Mouse (Mus musculus) midbrain, embryonic 13.5 days (tissue): ENCODE data around the gene Wbp1. TPM values are rescaled to one million over a fixed set of nuclear protein-coding genes. Genes with fewer than 3 reads are reported as not detected.
A peak's percentile ranks its signal among the peaks of the same experiment; 100 is the strongest.

ENCODE experiments used
- ATAC-seq: fragments of 200-750 bp; cut with Nextera tagmentation; 2 replicates; pipeline ENCODE4 v1.8.0; 2017; ENCODE audit warnings: mild to moderate bottlenecking, moderate TSS enrichment, moderate library complexity
- H3K27ac ChIP-seq: fragments of 300-500 bp; sonication (generic); 2 replicates; pipeline ENCODE4 v1.5.1; 2015; ENCODE audit warnings: inconsistent platforms, mild to moderate bottlenecking, moderate library complexity
- H3K27me3 ChIP-seq: fragments of 300-500 bp; sonication (generic); 2 replicates; pipeline ENCODE4 v1.6.1; 2015; ENCODE audit warnings: mild to moderate bottlenecking, inconsistent platforms
- H3K36me3 ChIP-seq: fragments of 300-500 bp; sonication (generic); 2 replicates; pipeline ENCODE4 v1.6.1; 2015; ENCODE audit warnings: mild to moderate bottlenecking, inconsistent platforms
- H3K4me1 ChIP-seq: fragments of 300-500 bp; sonication (generic); replicated peaks from 2 replicates; pipeline ENCODE4 v1.6.1; 2015; ENCODE audit warnings: inconsistent platforms
- H3K4me2 ChIP-seq: fragments of 300-500 bp; sonication (generic); replicated peaks from 2 replicates; pipeline ENCODE4 v1.6.1; 2015; ENCODE audit warnings: moderate library complexity, mild to moderate bottlenecking, inconsistent platforms
- H3K4me3 ChIP-seq: fragments of 300-500 bp; sonication (generic); replicated peaks from 2 replicates; pipeline ENCODE4 v1.5.1; 2015; ENCODE audit warnings: mild to moderate bottlenecking, inconsistent platforms
- H3K9ac ChIP-seq: fragments of 300-500 bp; sonication (generic); replicated peaks from 2 replicates; pipeline ENCODE4 v1.6.1; 2015; ENCODE audit warnings: mild to moderate bottlenecking, inconsistent platforms
- H3K9me3 ChIP-seq: fragments of 300-500 bp; sonication (generic); 2 replicates; pipeline ENCODE4 v1.6.1; 2016; ENCODE audit warnings: mild to moderate bottlenecking, inconsistent platforms
- WGBS: fragments of 180-500 bp; shearing (Covaris S2); methylation state at CpG from one replicate; pipeline ENCODE4 v1.1.7; 2015; 5-methylcytosine and 5-hydroxymethylcytosine counted together
- polyA plus RNA-seq: library from polyadenylated mRNA; unstranded; fragments of >200 nt; fragmentation: Nextera tagmentation; extraction: Ambion mirVana; gene quantifications from 2 replicates; pipeline ENCODE4 v1.2.1, GENCODE M21; 2015

Wbp1 gene
- polyA plus RNA-seq, 1 experiment from 2014 or later = 253 TPM

DNA sequence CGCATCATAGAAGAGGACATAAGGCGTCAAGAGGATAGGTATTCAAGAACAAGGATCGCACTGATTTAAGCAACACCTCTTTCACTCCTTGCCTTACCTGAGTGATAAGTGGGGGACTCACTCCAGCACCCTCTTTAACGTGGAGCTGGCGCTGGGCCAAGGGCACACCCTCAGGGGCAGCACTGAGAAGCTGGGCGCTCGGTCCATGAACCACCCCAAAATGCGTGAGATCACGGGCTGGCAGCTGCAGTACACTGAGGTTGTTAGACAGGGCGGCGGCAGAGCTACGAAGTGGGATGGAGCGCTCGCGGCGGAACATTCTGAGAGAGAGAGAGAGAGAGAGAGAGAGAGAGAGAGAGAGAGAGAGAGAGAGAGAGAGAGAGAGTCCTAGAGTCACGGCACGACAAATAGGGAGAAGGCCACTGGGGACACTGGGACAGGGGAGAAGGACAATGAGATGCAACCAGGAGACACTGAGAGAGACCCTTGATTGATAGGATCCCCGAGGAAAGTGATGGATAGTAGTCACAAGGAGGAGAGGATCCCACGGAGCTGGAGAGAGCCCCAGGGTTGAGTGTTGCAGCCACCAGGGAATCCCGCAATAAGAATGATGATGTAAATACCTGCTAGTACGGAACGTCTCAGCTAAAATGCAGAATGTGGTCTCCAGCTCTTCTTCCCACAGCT, 34.3 kb upstream of the Wbp1 start:
- Histone ChIP-seq H3K4me2 (peak overlapping the region; percentile 85), H3K27ac (peak overlapping the region; percentile 47; the same call in 1 of the 2 replicates), H3K4me3 (peak overlapping the region; percentile 62), H3K27me3 (peaks cover 9% of the 10 kb centered on the region), H3K9me3 (no peaks in the 10 kb centered on the region), H3K9ac (peak overlapping the region; percentile 68), H3K36me3 (peaks cover 14% of the 10 kb centered on the region), H3K4me1 (peaks cover 32% of the 10 kb centered on the region)
- 9% methylated on average over 23 of the region's 23 CpGs for WGBS
- ATAC-seq = peak; percentile 59

DNA sequence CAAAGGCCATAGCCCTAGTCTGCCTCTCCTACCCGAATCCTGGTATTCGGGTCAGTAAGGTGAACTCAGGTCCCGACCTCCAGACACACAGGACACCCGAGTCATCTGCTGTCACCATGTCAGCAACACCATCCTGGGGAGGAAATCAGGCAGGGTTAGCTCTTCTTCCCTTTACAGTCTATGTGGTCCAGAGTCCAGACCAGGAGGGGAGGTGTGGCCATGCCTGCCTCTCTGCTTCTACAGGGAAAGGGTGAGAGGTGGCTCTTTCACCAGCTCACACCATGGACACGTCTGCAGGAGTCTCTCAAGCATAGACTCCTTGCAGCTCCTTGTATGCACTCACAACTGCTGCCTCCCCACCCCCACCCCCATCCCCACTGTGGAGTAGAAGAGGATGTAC, 32.1 kb upstream of the Wbp1 start:
- Histone ChIP-seq H3K4me2 (no peak overlapping the region), H3K9ac (no peak overlapping the region), H3K4me3 (no peak overlapping the region), H3K27ac (no peak overlapping the region), H3K27me3 (no peaks in the 10 kb centered on the region), H3K36me3 (peaks cover 23% of the 10 kb centered on the region), H3K4me1 (peaks cover 32% of the 10 kb centered on the region), H3K9me3 (no peaks in the 10 kb centered on the region)
- no peak for ATAC-seq
- WGBS = 84% methylated on average over 5 of the region's 5 CpGs

DNA sequence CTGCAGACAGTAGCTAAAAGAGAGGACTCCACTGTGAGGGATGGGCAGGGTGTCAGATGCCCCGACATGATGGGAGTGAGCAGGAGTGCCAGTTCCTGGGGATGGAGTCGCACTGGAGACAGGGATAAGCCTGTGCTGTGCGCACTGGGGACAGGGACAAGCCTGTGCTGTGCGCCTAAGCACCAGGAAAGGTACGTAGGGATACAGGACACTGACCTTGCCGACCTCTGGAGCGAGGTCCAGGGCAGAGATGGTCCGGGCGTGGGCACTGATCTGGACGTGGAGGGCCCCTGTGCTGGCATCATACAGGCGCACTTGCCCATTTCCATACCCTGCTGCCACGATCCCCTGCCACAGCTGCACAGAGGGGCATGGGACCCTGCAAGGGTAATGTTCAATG, 31.7 kb upstream of the Wbp1 start:
- 90% methylated on average over 12 of the region's 12 CpGs for WGBS
- ATAC-seq = no peak
- H3K27ac ChIP-seq = no peak overlapping the region
- H3K9ac ChIP-seq = no peak overlapping the region
- H3K4me3 ChIP-seq = no peak overlapping the region
- H3K36me3 ChIP-seq = peaks cover 26% of the 10 kb centered on the region
- no peak overlapping the region for H3K4me2 ChIP-seq
- peaks cover 32% of the 10 kb centered on the region for H3K4me1 ChIP-seq
- no peaks in the 10 kb centered on the region for H3K9me3 ChIP-seq
- no peaks in the 10 kb centered on the region for H3K27me3 ChIP-seq

DNA sequence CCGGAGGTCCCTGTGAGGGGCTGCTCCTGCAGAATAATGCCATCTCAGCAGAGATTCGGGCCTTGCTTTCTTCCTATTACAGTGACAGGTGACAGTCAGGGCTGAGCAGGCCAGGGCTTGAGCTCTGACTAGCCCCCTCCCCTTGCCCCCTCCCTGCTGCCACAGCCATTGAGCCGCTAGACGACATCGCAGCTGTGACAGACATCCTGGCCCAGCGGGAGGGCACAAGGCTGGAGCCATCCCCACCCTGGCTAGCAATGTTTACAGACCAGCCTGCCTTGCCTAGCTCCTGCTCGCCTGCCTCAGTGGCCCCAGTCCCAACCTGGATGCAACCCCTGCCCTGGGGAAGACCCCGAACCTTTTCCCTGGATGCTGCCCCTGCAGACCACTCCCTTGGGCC, 30.4 kb upstream of the Wbp1 start:
- no peak overlapping the region for H3K4me2 ChIP-seq
- peaks cover 32% of the 10 kb centered on the region for H3K4me1 ChIP-seq
- no peak overlapping the region for H3K4me3 ChIP-seq
- no peak overlapping the region for H3K27ac ChIP-seq
- H3K36me3 ChIP-seq = peaks cover 35% of the 10 kb centered on the region
- no peaks in the 10 kb centered on the region for H3K27me3 ChIP-seq
- H3K9me3 ChIP-seq = no peaks in the 10 kb centered on the region
- ATAC-seq = no peak
- H3K9ac ChIP-seq = peak overlapping the region; percentile 48
- WGBS = 27% methylated on average over 8 of the region's 8 CpGs

GRCm38 (mm10) chr6:83147280-83147679, 25.9 kb upstream of the Wbp1 start:
- no peaks in the 10 kb centered on the region for H3K9me3 ChIP-seq
- no peak for ATAC-seq
- H3K36me3 ChIP-seq = peaks cover 23% of the 10 kb centered on the region
- H3K9ac ChIP-seq = no peak overlapping the region
- no peaks in the 10 kb centered on the region for H3K27me3 ChIP-seq
- no peak overlapping the region for H3K4me3 ChIP-seq
- H3K4me1 ChIP-seq = peaks cover 18% of the 10 kb centered on the region
- WGBS = 41% methylated on average over 7 of the region's 7 CpGs
- H3K27ac ChIP-seq = no peak overlapping the region
- no peak overlapping the region for H3K4me2 ChIP-seq

DNA sequence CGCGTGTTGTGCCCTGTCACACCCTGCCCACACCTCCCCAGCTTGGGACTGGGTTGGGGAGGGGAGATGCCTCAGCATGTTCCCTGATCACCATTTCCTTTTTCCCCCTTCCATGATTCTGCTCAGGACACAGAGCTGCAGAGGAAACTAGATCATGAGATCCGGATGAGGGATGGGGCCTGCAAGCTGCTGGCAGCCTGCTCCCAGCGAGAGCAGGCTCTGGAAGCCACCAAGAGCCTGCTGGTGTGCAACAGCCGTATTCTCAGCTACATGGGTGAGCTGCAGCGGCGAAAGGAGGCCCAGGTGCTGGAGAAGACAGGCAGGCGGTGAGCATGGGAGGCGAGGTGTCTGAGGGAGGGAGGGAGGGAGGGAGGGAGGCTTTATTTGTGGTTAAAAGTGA, 24.4 kb upstream of the Wbp1 start:
- H3K27me3 ChIP-seq = 0 out of 2 replicates have a peak, but pooled peaks cover 2% of the 10 kb centered on the region
- no peaks in the 10 kb centered on the region for H3K9me3 ChIP-seq
- H3K9ac ChIP-seq = no peak overlapping the region; the same call in 1 of the 2 replicates
- no peak overlapping the region for H3K4me3 ChIP-seq
- no peak overlapping the region for H3K27ac ChIP-seq
- WGBS = 76% methylated on average over 9 of the region's 9 CpGs
- peaks cover 22% of the 10 kb centered on the region for H3K36me3 ChIP-seq
- peaks cover 15% of the 10 kb centered on the region for H3K4me1 ChIP-seq
- ATAC-seq = no peak
- no peak overlapping the region for H3K4me2 ChIP-seq

GRCm38 (mm10) chr6:83145209-83145608, 23.9 kb upstream of the Wbp1 start:
- H3K36me3 ChIP-seq = peaks cover 21% of the 10 kb centered on the region
- H3K4me2 ChIP-seq = no peak overlapping the region
- no peak for ATAC-seq
- H3K9ac ChIP-seq = no peak overlapping the region
- no peak overlapping the region for H3K27ac ChIP-seq
- peaks cover 15% of the 10 kb centered on the region for H3K4me1 ChIP-seq
- WGBS = 91% methylated on average over 2 of the region's 2 CpGs
- H3K9me3 ChIP-seq = no peaks in the 10 kb centered on the region
- H3K27me3 ChIP-seq = 0 out of 2 replicates have a peak, but pooled peaks cover 2% of the 10 kb centered on the region
- no peak overlapping the region for H3K4me3 ChIP-seq

GRCm38 (mm10) chr6:83142886-83143285, 21.5 kb upstream of the Wbp1 start:
- Histone ChIP-seq H3K27me3 (0 out of 2 replicates have a peak, but pooled peaks cover 2% of the 10 kb centered on the region), H3K27ac (no peak overlapping the region), H3K36me3 (peaks cover 9% of the 10 kb centered on the region; the same call in 1 of the 2 replicates), H3K4me3 (no peak overlapping the region), H3K4me1 (peaks cover 31% of the 10 kb centered on the region), H3K4me2 (peak overlapping the region; percentile 66; the same call in 1 of the 2 replicates), H3K9ac (no peak overlapping the region), H3K9me3 (no peaks in the 10 kb centered on the region)
- 51% methylated on average over 11 of the region's 11 CpGs for WGBS
- ATAC-seq = no peak

DNA sequence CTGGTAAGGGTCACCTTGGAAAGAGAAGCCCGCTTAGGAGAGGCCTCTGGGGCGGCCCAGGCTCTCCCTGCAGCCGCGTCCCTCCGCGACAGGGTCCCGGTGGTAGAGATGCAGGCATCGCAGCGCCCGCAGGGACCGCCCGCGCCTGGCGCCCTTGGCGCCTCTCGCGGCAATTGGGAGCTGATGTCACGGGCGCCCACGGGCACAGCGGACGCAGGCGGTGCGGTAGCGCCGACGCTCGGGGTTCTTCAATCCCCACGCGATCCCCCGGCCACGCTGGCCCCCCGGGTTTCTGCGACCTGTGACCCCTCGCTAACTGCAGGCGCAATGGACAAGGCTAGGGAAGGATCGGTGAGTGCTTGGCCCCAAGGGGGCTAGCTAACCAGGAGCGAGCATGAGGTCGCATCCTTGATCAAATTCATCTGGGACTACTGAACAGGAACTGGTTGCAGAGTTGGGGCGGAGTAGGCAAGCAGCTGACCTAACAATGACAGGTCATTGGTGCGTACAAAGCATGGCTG, 20.9 kb upstream of the Wbp1 start:
- peak overlapping the region; percentile 37 for H3K4me3 ChIP-seq
- no peak for ATAC-seq
- peak overlapping the region; percentile 65 for H3K9ac ChIP-seq
- no peak overlapping the region for H3K27ac ChIP-seq
- 2% methylated on average over 41 of the region's 41 CpGs for WGBS
- H3K9me3 ChIP-seq = no peaks in the 10 kb centered on the region
- 0 out of 2 replicates have a peak, but pooled peaks cover 2% of the 10 kb centered on the region for H3K27me3 ChIP-seq
- H3K36me3 ChIP-seq = 0 out of 2 replicates have a peak, but pooled peaks cover 4% of the 10 kb centered on the region
- peaks cover 37% of the 10 kb centered on the region for H3K4me1 ChIP-seq
- peak overlapping the region; percentile 66 for H3K4me2 ChIP-seq

DNA sequence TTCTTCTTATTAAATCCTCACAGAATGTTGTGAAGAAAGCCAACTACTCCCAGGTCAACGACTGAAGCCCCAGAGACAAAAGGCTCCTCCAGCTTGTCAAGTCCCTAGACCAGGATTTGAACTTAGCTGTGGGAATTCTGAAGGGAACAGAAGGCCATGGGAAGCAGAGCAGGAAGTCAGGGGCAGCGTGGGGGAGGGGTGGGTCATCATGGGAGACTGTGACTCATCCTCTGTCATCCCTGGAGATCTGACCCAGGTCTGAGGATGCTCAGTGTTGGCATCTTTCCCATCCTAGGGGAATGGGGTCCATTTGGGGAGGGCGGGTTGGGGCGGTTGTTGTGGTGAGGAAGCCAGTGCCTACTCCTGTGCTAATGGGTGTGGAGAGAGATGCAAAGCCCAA, 20.3 kb upstream of the Wbp1 start:
- WGBS = 29% methylated on average over 4 of the region's 4 CpGs

GRCm38 (mm10) chr6:83140044-83140443, 18.7 kb upstream of the Wbp1 start:
- H3K4me2 ChIP-seq = no peak overlapping the region
- H3K4me1 ChIP-seq = peaks cover 55% of the 10 kb centered on the region
- peaks cover 18% of the 10 kb centered on the region for H3K27me3 ChIP-seq
- ATAC-seq = no peak
- no peak overlapping the region for H3K9ac ChIP-seq
- H3K36me3 ChIP-seq = no peaks in the 10 kb centered on the region
- WGBS = 96% methylated on average over 8 of the region's 8 CpGs
- H3K27ac ChIP-seq = no peak overlapping the region
- H3K4me3 ChIP-seq = no peak overlapping the region
- no peaks in the 10 kb centered on the region for H3K9me3 ChIP-seq

More for the DNA sequence above, 20.3 kb upstream of the Wbp1 start:
- H3K36me3 ChIP-seq = 0 out of 2 replicates have a peak, but pooled peaks cover under 1% of the 10 kb centered on the region
- no peak for ATAC-seq
- no peaks in the 10 kb centered on the region for H3K9me3 ChIP-seq
- peak overlapping the region; percentile 66 for H3K4me2 ChIP-seq
- H3K27ac ChIP-seq = no peak overlapping the region
- H3K27me3 ChIP-seq = 0 out of 2 replicates have a peak, but pooled peaks cover 2% of the 10 kb centered on the region
- no peak overlapping the region; the same call in 1 of the 2 replicates for H3K4me3 ChIP-seq
- peaks cover 43% of the 10 kb centered on the region for H3K4me1 ChIP-seq
- H3K9ac ChIP-seq = peak overlapping the region; percentile 65

GRCm38 (mm10) chr6:83138056-83138455, 16.7 kb upstream of the Wbp1 start:
- Histone ChIP-seq H3K4me2 (peak overlapping the region; percentile 67), H3K4me1 (peaks cover 54% of the 10 kb centered on the region), H3K27me3 (peaks cover 21% of the 10 kb centered on the region), H3K9ac (peak overlapping the region; percentile 80), H3K4me3 (peak overlapping the region; percentile 47), H3K9me3 (no peaks in the 10 kb centered on the region), H3K36me3 (no peaks in the 10 kb centered on the region), H3K27ac (peak overlapping the region; percentile 93)
- WGBS = under 1% methylated on average over 11 of the region's 11 CpGs
- ATAC-seq = peak; percentile 29
